Mouse (Mus musculus) testis, adult 10 weeks (tissue): ENCODE measurements around the gene Setd3. TPM values are rescaled to one million over a fixed set of nuclear protein-coding genes. Genes with fewer than 3 reads are reported as not detected.

Source experiments
- polyA plus RNA-seq: library from polyadenylated mRNA; stranded (reverse); fragments of 350-450 nt; fragmentation: Illumina TruSeq; extraction: RNeasy Lipid Tissue Mini Kit (QIAGEN cat#74804); gene quantifications from one replicate; pipeline ENCODE4 v1.2.3, GENCODE M21; 2014; ENCODE audit warnings: low read depth, low replicate concordance

The Setd3 gene
- 150 TPM for polyA plus RNA-seq

DNA sequence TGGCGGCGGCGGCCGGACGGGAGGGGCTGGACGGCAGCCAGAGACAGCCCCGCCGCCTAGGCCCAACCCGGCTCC lies at the start of gene Setd3:
TSS of gene Setd3 (minus strand) at position 69 of the 75 bp plus-strand sequence.

DNA sequence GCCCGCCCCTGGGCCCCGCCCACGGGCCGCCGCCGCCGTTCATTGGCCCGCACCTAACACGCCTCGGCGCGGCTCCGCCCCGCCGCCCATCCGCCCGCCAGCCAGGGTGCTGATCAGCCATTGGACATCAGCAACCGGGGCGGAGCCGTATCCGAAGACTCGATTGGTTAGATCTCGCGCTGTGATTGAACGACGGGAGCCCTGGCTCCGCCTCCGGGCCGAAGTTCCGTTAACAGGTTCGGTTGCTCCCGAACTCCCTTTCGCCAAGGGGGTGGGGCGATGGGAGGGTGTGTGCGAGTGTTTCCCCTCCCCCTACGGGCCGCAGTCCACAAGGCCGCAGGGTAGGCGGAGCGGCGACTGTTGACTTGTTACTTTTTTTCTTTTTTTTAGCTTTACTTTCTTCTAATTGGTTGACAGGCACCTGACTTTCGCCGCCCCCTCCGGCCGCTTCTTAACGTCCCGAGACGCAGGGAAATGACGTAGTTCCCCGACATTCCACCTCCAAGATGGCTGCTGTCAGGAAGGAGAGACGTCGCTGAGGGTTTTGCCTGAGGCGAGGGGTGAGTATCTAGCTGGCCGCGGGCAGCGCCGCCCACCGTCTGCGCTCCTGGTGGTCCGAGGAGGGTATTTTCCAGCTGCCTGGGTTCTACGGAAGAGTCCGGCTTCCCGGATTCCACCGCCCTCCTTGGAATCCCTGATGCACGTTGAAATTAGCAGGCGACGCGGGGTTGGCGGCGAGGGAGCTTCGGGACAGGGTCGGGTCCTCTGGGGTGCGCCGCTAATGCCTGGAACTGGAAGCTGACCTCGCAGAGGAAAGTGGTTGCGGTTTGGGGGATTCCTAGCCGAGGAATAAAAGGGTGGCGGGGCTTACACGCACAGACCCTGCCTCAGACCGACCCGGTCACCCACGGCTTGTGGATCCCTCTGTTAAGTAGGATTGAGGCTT lies 480 bp upstream of the Setd3 start, which contains the start of gene Ccnk:
TSS of gene Ccnk (plus strand) at position 259 of the 946 bp plus-strand sequence.

Other genes starting within 250 kb of the Setd3 start
- gene Bcl11b, start 175.7 kb downstream of the Setd3 start, polyA plus RNA-seq, result 0.10 TPM
- gene Ccnk, start 265 bp upstream of the Setd3 start, polyA plus RNA-seq, result 297 TPM
- 1.5 TPM for gene Ccdc85c, start 96.1 kb upstream of the Setd3 start, polyA plus RNA-seq
- gene Hhipl1, start 127.0 kb upstream of the Setd3 start, polyA plus RNA-seq, result 0.11 TPM
- 2.7 TPM for gene Cyp46a1, start 155.1 kb upstream of the Setd3 start, polyA plus RNA-seq
- gene Eml1, start 191.6 kb upstream of the Setd3 start, polyA plus RNA-seq, result 2.4 TPM